Mouse (Mus musculus): ENCODE data around the gene Soga1. TPM values are rescaled to one million over a fixed set of nuclear protein-coding genes. Genes with fewer than 3 reads are reported as not detected.

Gene Soga1
- polyA plus RNA-seq, 1 experiment from 2014 or later: 5.9 TPM

GRCm38 (mm10) chr2:157008509-157008908, 70.5 kb downstream of the Soga1 start:
- no peak for ATAC-seq
- DNase-seq (ENCODE audit: low spot score): no peak
- no peak overlapping the region for H3K4me3 ChIP-seq (ENCODE audit: low read depth, low read length)
- no peak overlapping the region for H3K9ac ChIP-seq (ENCODE audit: low read length)
- peaks cover 24% of the 10 kb centered on the region for H3K36me3 ChIP-seq (ENCODE audit: control insufficient read depth, insufficient read depth, low read length)
- H3K4me2 ChIP-seq (ENCODE audit: low read length): no peak overlapping the region
- peaks cover 10% of the 10 kb centered on the region; the same call in 1 of the 2 replicates for H3K4me1 ChIP-seq (ENCODE audit: control insufficient read depth, insufficient read depth, low read length)
- no peak overlapping the region for H3K27ac ChIP-seq (ENCODE audit: low read depth, low read length)
- no peaks in the 10 kb centered on the region for H3K9me3 ChIP-seq (replicated peaks; ENCODE audit: control insufficient read depth, low read length)
- H3K27me3 ChIP-seq (replicated peaks; ENCODE audit: control insufficient read depth, insufficient read depth, low read length): no peaks in the 10 kb centered on the region

GRCm38 (mm10) chr2:157007234-157007596, 71.8 kb downstream of the Soga1 start:
- peak overlapping the region; percentile 89 for H3K4me2 ChIP-seq (ENCODE audit: low read length)
- DNase-seq (ENCODE audit: low spot score) (no peak), ATAC-seq (peak; percentile 49)
- no peak overlapping the region for H3K27ac ChIP-seq (ENCODE audit: low read depth, low read length)
- no peaks in the 10 kb centered on the region for H3K27me3 ChIP-seq (replicated peaks; ENCODE audit: control insufficient read depth, insufficient read depth, low read length)
- no peaks in the 10 kb centered on the region for H3K9me3 ChIP-seq (replicated peaks; ENCODE audit: control insufficient read depth, low read length)
- WGBS: 19% methylated on average over 5 of the region's 5 CpGs
- H3K9ac ChIP-seq (ENCODE audit: low read length): peak overlapping the region; percentile 67
- H3K36me3 ChIP-seq (ENCODE audit: control insufficient read depth, insufficient read depth, low read length): peaks cover 21% of the 10 kb centered on the region; the same call in 1 of the 2 replicates
- peaks cover 10% of the 10 kb centered on the region; the same call in 1 of the 2 replicates for H3K4me1 ChIP-seq (ENCODE audit: control insufficient read depth, insufficient read depth, low read length)
- H3K4me3 ChIP-seq (ENCODE audit: low read depth, low read length): peak overlapping the region; percentile 60

GRCm38 (mm10) chr2:157006511-157007233, 72.4 kb downstream of the Soga1 start, which contains the start of gene Dsn1:
Dsn1 (minus strand) TSS chr2:157007154.
- DNase-seq (ENCODE audit: low spot score) (peak; percentile 91), ATAC-seq (peak; percentile 91)
- under 1% methylated on average over 50 of the region's 56 CpGs for WGBS
- Histone ChIP-seq H3K4me3 (ENCODE audit: low read depth, low read length) (peak within 1 kb of the TSS; percentile 60), H3K27me3 (replicated peaks; ENCODE audit: control insufficient read depth, insufficient read depth, low read length) (no peaks in the 10 kb centered on the region), H3K9me3 (replicated peaks; ENCODE audit: control insufficient read depth, low read length) (no peaks in the 10 kb centered on the region), H3K27ac (ENCODE audit: low read depth, low read length) (0 out of 2 replicates have a peak within 1 kb of the TSS, but pooled peaks have one; percentile 2), H3K9ac (ENCODE audit: low read length) (peak within 1 kb of the TSS; percentile 67), H3K4me1 (ENCODE audit: control insufficient read depth, insufficient read depth, low read length) (peaks cover 10% of the 10 kb centered on the region; the same call in 1 of the 2 replicates), H3K4me2 (ENCODE audit: low read length) (peak within 1 kb of the TSS; percentile 89), H3K36me3 (ENCODE audit: control insufficient read depth, insufficient read depth, low read length) (peaks cover 21% of the 10 kb centered on the region; the same call in 1 of the 2 replicates)

- no peaks in the 10 kb centered on the region for H3K9me3 ChIP-seq (replicated peaks; ENCODE audit: control insufficient read depth, low read length)
- no peak overlapping the region for H3K4me2 ChIP-seq (ENCODE audit: low read length)
- H3K36me3 ChIP-seq (ENCODE audit: control insufficient read depth, insufficient read depth, low read length): peaks cover 37% of the 10 kb centered on the region
- H3K9ac ChIP-seq (ENCODE audit: low read length): no peak overlapping the region
- H3K27me3 ChIP-seq (replicated peaks; ENCODE audit: control insufficient read depth, insufficient read depth, low read length): no peaks in the 10 kb centered on the region
- 92% methylated on average over 4 of the region's 4 CpGs for WGBS
- H3K27ac ChIP-seq (ENCODE audit: low read depth, low read length): no peak overlapping the region
- no peak overlapping the region for H3K4me3 ChIP-seq (ENCODE audit: low read depth, low read length)
- DNase-seq (ENCODE audit: low spot score) (no peak), ATAC-seq (no peak)
- H3K4me1 ChIP-seq (ENCODE audit: control insufficient read depth, insufficient read depth, low read length): peaks cover 7% of the 10 kb centered on the region; the same call in 1 of the 2 replicates
Measured at GRCm38 (mm10) chr2:157002321-157002720, 76.7 kb downstream of the Soga1 start.

GRCm38 (mm10) chr2:156998263-156998662, 80.8 kb downstream of the Soga1 start:
- DNase-seq (ENCODE audit: low spot score) (no peak), ATAC-seq (no peak)
- 84% methylated on average over 5 of the region's 5 CpGs for WGBS
- H3K9me3 ChIP-seq (replicated peaks; ENCODE audit: control insufficient read depth, low read length): no peaks in the 10 kb centered on the region
- H3K4me1 ChIP-seq (ENCODE audit: control insufficient read depth, insufficient read depth, low read length): no peaks in the 10 kb centered on the region
- H3K4me2 ChIP-seq (ENCODE audit: low read length): no peak overlapping the region
- H3K36me3 ChIP-seq (ENCODE audit: control insufficient read depth, insufficient read depth, low read length): peaks cover 50% of the 10 kb centered on the region
- H3K4me3 ChIP-seq (ENCODE audit: low read depth, low read length): no peak overlapping the region
- no peak overlapping the region for H3K9ac ChIP-seq (ENCODE audit: low read length)
- no peaks in the 10 kb centered on the region for H3K27me3 ChIP-seq (replicated peaks; ENCODE audit: control insufficient read depth, insufficient read depth, low read length)
- H3K27ac ChIP-seq (ENCODE audit: low read depth, low read length): no peak overlapping the region

GRCm38 (mm10) chr2:156996576-156996975, 82.5 kb downstream of the Soga1 start:
- ATAC-seq (no peak), DNase-seq (ENCODE audit: low spot score) (peak; percentile 67)
- Histone ChIP-seq H3K4me1 (ENCODE audit: control insufficient read depth, insufficient read depth, low read length) (no peaks in the 10 kb centered on the region), H3K9me3 (replicated peaks; ENCODE audit: control insufficient read depth, low read length) (no peaks in the 10 kb centered on the region), H3K4me3 (ENCODE audit: low read depth, low read length) (no peak overlapping the region), H3K27me3 (replicated peaks; ENCODE audit: control insufficient read depth, insufficient read depth, low read length) (no peaks in the 10 kb centered on the region), H3K36me3 (ENCODE audit: control insufficient read depth, insufficient read depth, low read length) (peaks cover 46% of the 10 kb centered on the region), H3K9ac (ENCODE audit: low read length) (no peak overlapping the region), H3K4me2 (ENCODE audit: low read length) (no peak overlapping the region), H3K27ac (ENCODE audit: low read depth, low read length) (no peak overlapping the region)
- 75% methylated on average over 6 of the region's 6 CpGs for WGBS

GRCm38 (mm10) chr2:156991470-156992319, 87.4 kb downstream of the Soga1 start, which contains the start of gene Ndrg3:
Ndrg3 (minus strand) TSS chr2:156992056.
- H3K27ac ChIP-seq (ENCODE audit: low read depth, low read length): peak within 1 kb of the TSS; percentile 57; the same call in 1 of the 2 replicates
- DNase-seq (ENCODE audit: low spot score) (peak; percentile 99), ATAC-seq (peak; percentile 98)
- no peaks in the 10 kb centered on the region for H3K27me3 ChIP-seq (replicated peaks; ENCODE audit: control insufficient read depth, insufficient read depth, low read length)
- WGBS: under 1% methylated on average over 54 of the region's 66 CpGs
- peaks cover 23% of the 10 kb centered on the region for H3K36me3 ChIP-seq (ENCODE audit: control insufficient read depth, insufficient read depth, low read length)
- peak within 1 kb of the TSS; percentile 93 for H3K4me2 ChIP-seq (ENCODE audit: low read length)
- peak within 1 kb of the TSS; percentile 88 for H3K4me3 ChIP-seq (ENCODE audit: low read depth, low read length)
- peaks cover 11% of the 10 kb centered on the region; the same call in 1 of the 2 replicates for H3K4me1 ChIP-seq (ENCODE audit: control insufficient read depth, insufficient read depth, low read length)
- peak within 1 kb of the TSS; percentile 88 for H3K9ac ChIP-seq (ENCODE audit: low read length)
- H3K9me3 ChIP-seq (replicated peaks; ENCODE audit: control insufficient read depth, low read length): no peaks in the 10 kb centered on the region

- H3K9ac ChIP-seq (ENCODE audit: low read length): peak overlapping the region; percentile 88
- ATAC-seq (no peak), DNase-seq (ENCODE audit: low spot score) (peak; percentile 50)
- WGBS: 3% methylated on average over 16 of the region's 16 CpGs
- peaks cover 11% of the 10 kb centered on the region; the same call in 1 of the 2 replicates for H3K4me1 ChIP-seq (ENCODE audit: control insufficient read depth, insufficient read depth, low read length)
- no peak overlapping the region for H3K27ac ChIP-seq (ENCODE audit: low read depth, low read length)
- no peaks in the 10 kb centered on the region for H3K9me3 ChIP-seq (replicated peaks; ENCODE audit: control insufficient read depth, low read length)
- H3K27me3 ChIP-seq (replicated peaks; ENCODE audit: control insufficient read depth, insufficient read depth, low read length): no peaks in the 10 kb centered on the region
- peak overlapping the region; percentile 93 for H3K4me2 ChIP-seq (ENCODE audit: low read length)
- H3K4me3 ChIP-seq (ENCODE audit: low read depth, low read length): peak overlapping the region; percentile 88
- peaks cover 16% of the 10 kb centered on the region for H3K36me3 ChIP-seq (ENCODE audit: control insufficient read depth, insufficient read depth, low read length)
Measured at GRCm38 (mm10) chr2:156990727-156991431, 88.2 kb downstream of the Soga1 start.
